Mouse (Mus musculus) bone marrow macrophage, adult 2 months (primary cell): ENCODE measurements around the gene Agpat1.

Experiments used
- CTCF ChIP-seq: IDR thresholded peaks from 2 replicates; pipeline ENCODE4 v1.5.1; 2012; ENCODE audit warnings: low read depth, mild to moderate bottlenecking, low read length, moderate library complexity
- POLR2A ChIP-seq: IDR thresholded peaks from 2 replicates; pipeline ENCODE4 v1.6.1; 2012; ENCODE audit warnings: mild to moderate bottlenecking, low read depth, low read length, borderline replicate concordance

DNA sequence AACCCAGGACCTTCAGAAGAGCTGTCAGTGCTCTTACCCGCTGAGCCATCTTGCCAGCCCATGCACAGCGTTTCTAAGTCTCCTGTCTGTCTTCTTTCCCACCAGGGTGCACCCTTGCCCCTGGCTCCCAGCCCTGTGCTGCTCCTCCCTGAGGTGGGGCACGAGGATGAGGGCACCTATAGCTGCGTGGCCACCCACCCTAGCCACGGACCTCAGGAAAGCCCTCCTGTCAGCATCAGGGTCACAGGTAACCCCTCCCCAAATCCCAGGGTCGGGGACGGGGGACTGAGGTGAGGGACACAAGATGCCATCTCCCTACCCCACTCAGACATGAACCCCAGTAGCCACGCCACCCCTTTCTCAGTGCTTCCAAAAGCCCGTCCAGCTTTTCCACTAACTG lies 4.2 kb upstream of the Agpat1 start:
- TF ChIP-seq POLR2A: no peak
- no peak for TF ChIP-seq CTCF
